Mouse (Mus musculus) kidney, embryonic 16.5 days (tissue): Measurements from ENCODE around the gene Pip4k2a. TPM values are rescaled to one million over a fixed set of nuclear protein-coding genes. Genes with fewer than 3 reads are reported as not detected.

Source experiments
- ATAC-seq: fragments of 200-750 bp; cut with Nextera tagmentation; 2 replicates; pipeline ENCODE4 v1.8.0; 2017; ENCODE audit warnings: moderate TSS enrichment; ENCODE audit not compliant: low FRiP score, low TSS enrichment
- H3K27ac ChIP-seq: fragments of 300-500 bp; sonication (generic); 2 replicates; pipeline ENCODE4 v1.5.1; 2014; ENCODE audit warnings: low read length
- H3K27me3 ChIP-seq: fragments of 300-500 bp; sonication (generic); 2 replicates; pipeline ENCODE4 v1.6.1; 2014; ENCODE audit warnings: low read length, control low read depth, mixed read lengths; ENCODE audit not compliant: insufficient read depth
- H3K36me3 ChIP-seq: fragments of 300-500 bp; sonication (generic); 2 replicates; pipeline ENCODE4 v1.6.1; 2014; ENCODE audit warnings: low read length, control low read depth, mixed read lengths; ENCODE audit not compliant: insufficient read depth
- H3K4me1 ChIP-seq: fragments of 300-500 bp; sonication (generic); 2 replicates; pipeline ENCODE4 v1.6.1; 2014; ENCODE audit warnings: low read length, control low read depth, mixed read lengths; ENCODE audit not compliant: insufficient read depth
- H3K4me2 ChIP-seq: fragments of 300-500 bp; sonication (generic); replicated peaks from 2 replicates; pipeline ENCODE4 v1.6.1; 2014; ENCODE audit warnings: low read depth, low read length
- H3K4me3 ChIP-seq: fragments of 300-500 bp; sonication (generic); 2 replicates; pipeline ENCODE4 v1.5.1; 2014; ENCODE audit warnings: mild to moderate bottlenecking, low read length
- H3K9ac ChIP-seq: fragments of 300-500 bp; sonication (generic); replicated peaks from 2 replicates; pipeline ENCODE4 v1.6.1; 2014; ENCODE audit warnings: low read length
- H3K9me3 ChIP-seq: fragments of 300-500 bp; sonication (generic); 2 replicates; pipeline ENCODE4 v1.6.1; 2016; ENCODE audit warnings: low read length, control low read depth
- WGBS: fragments of 180-500 bp; shearing (Covaris S2); extraction: QIAGEN DNeasy Blood & Tissue Kit; methylation state at CpG from one replicate; pipeline ENCODE4 v1.1.7; 2014; 5-methylcytosine and 5-hydroxymethylcytosine counted together
- polyA plus RNA-seq: library from polyadenylated mRNA; unstranded; fragments of >200 nt; fragmentation: Nextera tagmentation; extraction: Ambion mirVana; gene quantifications from 2 replicates; pipeline ENCODE4 v1.2.1, GENCODE M21; 2015

Pip4k2a gene
- polyA plus RNA-seq, 1 experiment from 2014 or later: 13.0 TPM

GRCm38 (mm10) chr2:18841051-18841450 lies 156.9 kb downstream of the Pip4k2a start:
- H3K27me3 ChIP-seq: no peaks in the 10 kb centered on the region
- no peaks in the 10 kb centered on the region for H3K9me3 ChIP-seq
- 90% methylated on average over 8 of the region's 8 CpGs for WGBS
- peaks cover 26% of the 10 kb centered on the region for H3K36me3 ChIP-seq
- no peak for ATAC-seq
- H3K27ac ChIP-seq: no peak overlapping the region
- no peak overlapping the region for H3K4me2 ChIP-seq
- H3K9ac ChIP-seq: no peak overlapping the region
- H3K4me3 ChIP-seq: no peak overlapping the region
- no peaks in the 10 kb centered on the region for H3K4me1 ChIP-seq

- no peak for ATAC-seq
- 90% methylated on average over 4 of the region's 4 CpGs for WGBS
- no peak overlapping the region for H3K27ac ChIP-seq
Measured at GRCm38 (mm10) chr2:18839532-18839931, 158.4 kb downstream of the Pip4k2a start.

GRCm38 (mm10) chr2:18835266-18835908 lies 162.5 kb downstream of the Pip4k2a start:
- WGBS: 87% methylated on average over 12 of the region's 12 CpGs

More at GRCm38 (mm10) chr2:18839532-18839931, 158.4 kb downstream of the Pip4k2a start:
- Histone ChIP-seq H3K27me3 (no peaks in the 10 kb centered on the region), H3K4me2 (no peak overlapping the region), H3K4me3 (no peak overlapping the region), H3K4me1 (no peaks in the 10 kb centered on the region), H3K9ac (no peak overlapping the region), H3K36me3 (peaks cover 12% of the 10 kb centered on the region; the same call in 1 of the 2 replicates), H3K9me3 (no peaks in the 10 kb centered on the region)

GRCm38 (mm10) chr2:18833024-18833590 lies 164.8 kb downstream of the Pip4k2a start:
- H3K4me2 ChIP-seq: no peak overlapping the region
- no peaks in the 10 kb centered on the region for H3K9me3 ChIP-seq
- no peaks in the 10 kb centered on the region for H3K36me3 ChIP-seq
- no peaks in the 10 kb centered on the region for H3K27me3 ChIP-seq
- no peak overlapping the region for H3K4me3 ChIP-seq
- 83% methylated on average over 9 of the region's 9 CpGs for WGBS
- H3K9ac ChIP-seq: no peak overlapping the region
- no peaks in the 10 kb centered on the region for H3K4me1 ChIP-seq
- no peak overlapping the region for H3K27ac ChIP-seq
- ATAC-seq: no peak

More at GRCm38 (mm10) chr2:18835266-18835908, 162.5 kb downstream of the Pip4k2a start:
- no peak overlapping the region for H3K4me3 ChIP-seq
- H3K4me2 ChIP-seq: no peak overlapping the region
- H3K36me3 ChIP-seq: no peaks in the 10 kb centered on the region
- ATAC-seq: no peak
- no peaks in the 10 kb centered on the region for H3K4me1 ChIP-seq
- H3K27me3 ChIP-seq: no peaks in the 10 kb centered on the region
- no peak overlapping the region for H3K9ac ChIP-seq
- no peaks in the 10 kb centered on the region for H3K9me3 ChIP-seq
- no peak overlapping the region for H3K27ac ChIP-seq

GRCm38 (mm10) chr2:18831031-18831774 lies 166.7 kb downstream of the Pip4k2a start:
- no peaks in the 10 kb centered on the region for H3K4me1 ChIP-seq
- WGBS: 41% methylated on average over 6 of the region's 6 CpGs
- no peak for ATAC-seq

GRCm38 (mm10) chr2:18822711-18823110 lies 175.2 kb downstream of the Pip4k2a start:
- ATAC-seq: no peak; the same call in 1 of the 2 replicates
- 59% methylated on average over 9 of the region's 9 CpGs for WGBS
- Histone ChIP-seq H3K9me3 (no peaks in the 10 kb centered on the region), H3K4me3 (no peak overlapping the region), H3K9ac (no peak overlapping the region), H3K27ac (no peak overlapping the region), H3K27me3 (no peaks in the 10 kb centered on the region), H3K36me3 (no peaks in the 10 kb centered on the region), H3K4me2 (no peak overlapping the region), H3K4me1 (peaks cover 17% of the 10 kb centered on the region)

More at GRCm38 (mm10) chr2:18831031-18831774, 166.7 kb downstream of the Pip4k2a start:
- Histone ChIP-seq H3K4me3 (no peak overlapping the region), H3K36me3 (no peaks in the 10 kb centered on the region), H3K27me3 (no peaks in the 10 kb centered on the region), H3K27ac (no peak overlapping the region), H3K9ac (no peak overlapping the region), H3K4me2 (no peak overlapping the region), H3K9me3 (no peaks in the 10 kb centered on the region)

- no peaks in the 10 kb centered on the region for H3K9me3 ChIP-seq
- H3K9ac ChIP-seq: peak overlapping the region; percentile 24; the same call in 1 of the 2 replicates
- H3K36me3 ChIP-seq: no peaks in the 10 kb centered on the region
- 33% methylated on average over 18 of the region's 18 CpGs for WGBS
- peak overlapping the region; percentile 65 for H3K27ac ChIP-seq
- peak; percentile 84 for ATAC-seq
- no peaks in the 10 kb centered on the region for H3K27me3 ChIP-seq
- peak overlapping the region; percentile 35 for H3K4me3 ChIP-seq
- H3K4me2 ChIP-seq: peak overlapping the region; percentile 54
- H3K4me1 ChIP-seq: peaks cover 17% of the 10 kb centered on the region
Measured at GRCm38 (mm10) chr2:18821451-18822379, 176.2 kb downstream of the Pip4k2a start.

GRCm38 (mm10) chr2:18819520-18819919 lies 178.4 kb downstream of the Pip4k2a start:
- 74% methylated on average over 7 of the region's 7 CpGs for WGBS
- Histone ChIP-seq H3K27ac (no peak overlapping the region), H3K9me3 (no peaks in the 10 kb centered on the region), H3K4me3 (no peak overlapping the region), H3K4me2 (no peak overlapping the region), H3K36me3 (no peaks in the 10 kb centered on the region), H3K27me3 (no peaks in the 10 kb centered on the region), H3K4me1 (peaks cover 17% of the 10 kb centered on the region), H3K9ac (no peak overlapping the region)
- no peak for ATAC-seq

- H3K4me1 ChIP-seq: no peaks in the 10 kb centered on the region
- no peak overlapping the region for H3K4me2 ChIP-seq
- no peak overlapping the region for H3K4me3 ChIP-seq
- no peaks in the 10 kb centered on the region for H3K9me3 ChIP-seq
- H3K36me3 ChIP-seq: no peaks in the 10 kb centered on the region
- H3K27me3 ChIP-seq: no peaks in the 10 kb centered on the region; the same call in 1 of the 2 replicates
- no peak for ATAC-seq
- H3K9ac ChIP-seq: no peak overlapping the region
- WGBS: 89% methylated on average over 2 of the region's 2 CpGs
- no peak overlapping the region for H3K27ac ChIP-seq
Measured at GRCm38 (mm10) chr2:18816036-18816435, 181.9 kb downstream of the Pip4k2a start.
